Comparison of ENCODE assay signal across 1 mouse cellular context in genomic region chr2:38974171-38974570, GRCm38 (mm10).
TF ChIP-seq lines count a peak whose summit lies in the region.

No protein-coding gene starts in this region.

TF ChIP-seq in C2C12, 6 proteins besides CTCF, POLR2A, EP300 and RAD21 (continued from another document):
- TF ChIP-seq MYOG (IDR thresholded peaks at IDR 0.05; ENCODE audit: control insufficient read depth, extremely low read depth, insufficient read length) = no peak
